Mouse (Mus musculus): ENCODE results near the gene Slc39a9. TPM values are rescaled to one million over a fixed set of nuclear protein-coding genes. Genes with fewer than 3 reads are reported as not detected.
A peak's percentile ranks its signal among the peaks of the same experiment; 100 is the strongest.

Gene Slc39a9
- total RNA-seq, 2 experiments from 2014 or later: 41.2 to 42.7 TPM

DNA sequence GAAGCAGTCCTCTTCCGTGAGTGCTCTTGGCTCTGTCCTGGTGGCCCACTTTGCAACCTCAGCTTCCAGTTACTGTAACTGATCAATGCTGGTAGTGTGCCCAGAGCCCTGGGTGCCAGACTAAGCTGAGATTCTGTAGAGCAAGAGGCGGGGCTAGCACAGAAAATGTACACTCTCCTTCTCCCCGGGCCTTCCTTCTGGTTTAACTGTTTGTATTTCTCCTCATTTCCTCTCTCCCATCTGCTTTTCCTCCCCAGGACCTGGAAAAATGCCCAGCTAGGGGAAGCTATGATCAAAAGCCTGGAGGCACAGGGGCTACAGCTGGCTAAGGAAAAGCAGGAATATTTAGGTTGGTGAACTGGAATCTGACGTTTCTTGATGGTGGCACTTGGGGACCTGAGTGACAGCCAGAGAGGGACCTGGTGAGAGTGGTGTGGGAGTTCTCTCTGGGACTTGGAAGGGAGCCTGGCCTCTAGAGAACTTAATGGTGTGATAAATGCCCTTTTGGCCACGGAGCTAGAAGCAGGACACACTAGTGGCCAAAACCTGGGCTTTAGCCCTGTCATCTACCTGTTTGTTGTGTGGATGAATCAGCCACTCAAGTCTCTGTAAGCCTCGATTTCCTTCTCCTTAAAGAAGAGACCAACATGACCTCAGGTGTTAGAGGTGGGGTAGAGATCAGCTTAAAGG, 63.4 kb downstream of the Slc39a9 start:
- no peak for DNase-seq (ENCODE audit: low spot score in 2 of 2)

- DNase-seq (ENCODE audit: low spot score in 2 of 2): no peak
Measured at GRCm38 (mm10) chr12:80715915-80716314, 72.2 kb downstream of the Slc39a9 start.

DNA sequence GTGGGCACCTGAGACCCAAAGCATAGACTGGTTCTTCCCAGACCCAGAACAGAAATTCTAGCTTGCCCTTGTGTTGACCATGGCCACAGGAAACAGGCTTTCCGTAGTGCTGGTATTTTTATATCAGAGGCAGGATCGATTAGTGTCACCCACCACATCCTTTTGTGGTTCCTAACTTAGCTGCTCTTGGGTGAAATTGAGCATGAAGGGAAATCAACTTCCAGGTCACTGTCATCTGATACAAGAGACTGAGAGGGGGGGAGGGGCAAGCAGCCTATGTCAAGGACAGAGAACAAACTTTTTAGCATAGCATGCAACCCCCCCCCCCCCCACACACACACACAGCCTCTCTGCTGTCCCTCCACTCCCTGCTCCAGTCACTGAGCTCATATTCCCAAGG, 75.5 kb downstream of the Slc39a9 start:
- DNase-seq (ENCODE audit: low spot score in 2 of 2): no peak

GRCm38 (mm10) chr12:80720507-80720906, 76.8 kb downstream of the Slc39a9 start:
- no peak for DNase-seq (ENCODE audit: low spot score in 2 of 2)

GRCm38 (mm10) chr12:80721458-80721857, 77.8 kb downstream of the Slc39a9 start:
- no peak for DNase-seq (ENCODE audit: low spot score in 2 of 2)

GRCm38 (mm10) chr12:80724853-80725559, 81.3 kb downstream of the Slc39a9 start:
- peak; percentile 80 to 91 for DNase-seq (ENCODE audit: low spot score in 2 of 2)

GRCm38 (mm10) chr12:80728207-80728606, 84.5 kb downstream of the Slc39a9 start:
- no peak for DNase-seq (ENCODE audit: low spot score in 2 of 2)

GRCm38 (mm10) chr12:80728814-80729213, 85.1 kb downstream of the Slc39a9 start:
- no peak for DNase-seq (ENCODE audit: low spot score in 2 of 2)

- peak; percentile 47 to 74 for DNase-seq (ENCODE audit: low spot score in 2 of 2)
Measured at GRCm38 (mm10) chr12:80729758-80730530, 86.3 kb downstream of the Slc39a9 start.

- peak; percentile 64 to 77 for DNase-seq (ENCODE audit: low spot score in 2 of 2)
Measured at GRCm38 (mm10) chr12:80730567-80730966, 86.9 kb downstream of the Slc39a9 start.

Other genes with a start within 250 kb of the Slc39a9 start
- gene Dcaf5, start 207.3 kb upstream of the Slc39a9 start, total RNA-seq (2021): 10 to 100 TPM; 59.4 to 70.9 TPM
- gene Exd2, start 180.8 kb upstream of the Slc39a9 start, total RNA-seq (2021): 10 to 100 TPM; 70.3 to 71.3 TPM
- 100 to 1,000 TPM; 126 to 127 TPM for gene Galnt16, start 125.6 kb upstream of the Slc39a9 start, total RNA-seq (2021)
- gene Erh, start 458 bp downstream of the Slc39a9 start, total RNA-seq (2021): 10 to 100 TPM; 56.8 to 57.5 TPM
- gene Plekhd1, start 48.7 kb downstream of the Slc39a9 start, total RNA-seq (2021): 1 to 10 TPM; 4.8 to 9.1 TPM
- 10 to 100 TPM; 18.5 to 18.7 TPM for gene Ccdc177, start 116.8 kb downstream of the Slc39a9 start, total RNA-seq (2021)
- gene Susd6, start 146.6 kb downstream of the Slc39a9 start, total RNA-seq (2021): 10 to 100 TPM; 54.3 TPM